Mouse (Mus musculus) cerebellum, postnatal 14 days (tissue): Measurements from ENCODE around the gene Gm17622.

ENCODE experiments used
- DNase-seq, 2 experiments: peaks; one replicate each; pipeline ENCODE4 v3.0.0; 2021; ENCODE audit warnings: mixed read lengths in 2 of 2

Gene Gm17622

DNA sequence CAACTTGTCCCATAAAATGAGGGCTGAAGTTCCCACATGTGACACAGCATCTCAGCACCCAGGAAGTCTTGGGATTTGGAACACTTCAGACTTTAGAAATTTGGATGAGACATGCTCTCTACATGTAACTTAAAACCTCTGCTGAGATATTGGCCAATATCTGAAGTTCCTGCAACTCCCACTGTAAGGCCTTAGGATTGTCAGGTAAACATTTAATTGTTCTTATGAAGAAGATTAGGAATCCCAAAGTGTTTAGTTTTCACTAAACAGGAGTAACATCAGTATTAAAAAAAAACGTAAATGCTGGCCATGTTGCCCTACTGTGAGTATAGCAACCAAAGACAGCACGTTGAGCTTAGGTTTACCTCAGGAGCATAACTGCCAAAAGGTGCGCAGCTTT is at the start of gene Gm17622:
TSS of gene Gm17622 (plus strand) at position 301 of the 400 bp plus-strand sequence.
- no peak for DNase-seq

GRCm38 (mm10) chr13:96450205-96450856 is 40.2 kb upstream of the Gm17622 start:
- no peak for DNase-seq

DNA sequence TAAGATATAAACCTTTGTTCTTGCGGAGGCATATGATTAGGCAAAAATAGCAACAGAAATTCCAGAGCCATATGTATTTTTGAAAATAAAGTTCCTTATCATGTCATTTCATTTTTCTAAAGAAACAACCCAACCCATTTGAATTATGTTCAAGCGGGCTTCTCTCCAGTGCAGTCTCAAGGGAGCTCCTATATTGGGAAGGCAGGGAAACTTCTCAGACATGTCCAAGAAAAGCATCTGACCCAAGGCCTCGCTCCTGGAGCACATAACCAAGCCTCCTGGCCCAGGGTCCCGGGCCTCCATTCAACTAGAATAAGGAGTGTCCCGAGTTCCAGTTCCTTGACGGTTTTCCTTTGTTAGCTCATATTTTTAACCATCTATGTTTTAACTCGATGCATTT is 39.7 kb upstream of the Gm17622 start:
- no peak for DNase-seq

DNA sequence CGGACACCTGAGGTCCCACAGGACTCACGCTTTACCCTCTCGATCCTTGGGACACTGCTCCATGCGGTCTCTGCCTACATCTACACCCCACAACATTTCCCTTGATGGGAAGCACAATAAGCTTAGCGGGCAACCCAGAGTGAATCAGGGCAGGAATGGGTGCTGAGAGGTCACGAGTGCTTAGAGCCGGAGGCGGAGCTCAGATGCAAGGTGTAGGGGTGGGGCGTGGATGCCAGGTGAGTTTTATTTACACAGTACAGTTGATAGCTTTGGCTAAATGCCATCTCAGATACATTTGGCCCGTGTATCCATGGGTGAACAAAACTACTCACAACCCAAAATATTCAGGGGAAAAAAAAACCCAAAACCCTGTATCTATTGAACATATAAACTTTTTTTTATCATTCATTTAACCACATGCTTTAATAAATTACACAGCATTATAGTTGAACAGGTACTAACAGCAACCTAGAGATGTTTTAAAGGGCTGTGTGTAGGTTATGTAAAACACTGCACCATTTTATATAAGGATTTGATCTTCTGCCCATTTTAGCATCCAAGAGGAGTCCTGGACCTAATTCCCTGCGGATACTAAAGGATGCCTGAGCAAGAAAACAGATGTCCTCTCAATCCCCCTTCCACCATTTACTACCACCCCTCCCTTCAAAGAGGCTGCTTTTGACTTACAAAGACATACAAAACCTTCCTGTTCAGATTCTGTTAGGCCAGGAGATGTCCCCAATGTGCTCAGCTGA is 39.0 kb upstream of the Gm17622 start:
- DNase-seq, result no peak

- DNase-seq, result no peak
These were observed 37.9 kb upstream of the Gm17622 start for GRCm38 (mm10) chr13:96452621-96453020.

- DNase-seq, result peak; percentile 38 to 59
These were observed 36.2 kb upstream of the Gm17622 start for GRCm38 (mm10) chr13:96454288-96454687.

GRCm38 (mm10) chr13:96457566-96457965 is 33.0 kb upstream of the Gm17622 start:
- DNase-seq, result no peak

DNA sequence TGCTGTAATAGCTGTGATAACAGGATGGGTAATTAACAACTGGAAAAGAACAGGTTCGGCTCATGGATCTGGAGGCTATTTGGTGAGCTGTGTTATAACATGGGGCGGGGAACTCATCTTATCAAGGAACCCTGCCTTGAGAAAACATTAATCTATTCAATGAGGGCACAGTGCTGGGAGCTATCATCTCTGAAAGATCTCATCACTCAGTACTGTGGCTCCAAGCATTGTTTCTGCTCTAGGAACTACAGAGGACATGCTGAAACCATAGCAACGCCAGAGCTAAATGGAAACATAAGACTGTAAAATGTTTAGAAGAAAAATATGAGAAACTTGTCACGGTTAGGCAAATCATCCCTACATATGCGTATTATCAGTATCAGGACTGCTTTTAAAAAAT is 32.5 kb upstream of the Gm17622 start:
- DNase-seq, result no peak

- no peak for DNase-seq
These were observed 31.9 kb upstream of the Gm17622 start for GRCm38 (mm10) chr13:96458606-96459005.

GRCm38 (mm10) chr13:96462644-96463043 is 27.9 kb upstream of the Gm17622 start:
- DNase-seq, result no peak

- no peak for DNase-seq
These were observed 25.2 kb upstream of the Gm17622 start for GRCm38 (mm10) chr13:96465315-96465714.

GRCm38 (mm10) chr13:96468678-96469077 is 21.9 kb upstream of the Gm17622 start:
- DNase-seq, result no peak

DNA sequence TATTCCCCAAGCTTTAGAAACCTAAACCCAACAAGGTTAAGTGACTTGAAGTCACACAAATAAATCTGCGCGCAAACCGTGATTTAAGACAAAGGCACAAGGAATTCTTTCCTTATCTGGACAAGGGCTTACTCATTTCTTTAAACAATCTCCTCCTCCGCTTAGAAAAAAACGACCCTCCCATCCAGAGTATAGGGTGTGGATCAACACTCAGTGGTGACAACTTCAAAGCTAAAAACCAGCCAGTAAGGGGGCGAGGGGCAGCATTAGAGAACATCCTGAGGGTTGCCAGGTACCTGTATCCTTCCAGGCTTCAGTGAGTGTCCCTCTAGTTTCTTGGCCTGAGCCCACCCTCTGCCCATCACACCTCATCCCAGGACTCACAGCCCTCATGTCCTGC is 20.0 kb upstream of the Gm17622 start:
- no peak for DNase-seq

DNA sequence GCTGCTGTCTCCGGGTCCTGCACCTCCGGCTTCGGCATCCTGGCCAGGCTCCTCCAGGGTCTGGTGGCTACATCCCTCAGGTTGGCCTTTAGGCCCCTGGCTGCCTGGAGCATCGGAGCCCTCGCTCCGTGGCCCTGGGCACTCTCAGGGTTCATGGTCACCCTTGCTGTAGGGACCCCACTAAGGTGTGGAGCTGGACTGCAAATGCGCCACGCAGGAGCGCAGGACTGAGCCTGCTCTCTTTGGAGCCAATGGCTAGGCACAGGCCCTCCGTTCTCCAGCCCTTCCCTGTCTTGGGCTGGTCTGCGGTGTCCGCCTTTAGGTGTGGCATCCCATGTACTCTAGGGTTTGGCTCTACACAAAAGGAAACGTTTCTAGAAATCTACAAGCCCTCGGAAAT is 19.6 kb upstream of the Gm17622 start, which contains the start of gene Ankdd1b:
TSS of gene Ankdd1b (minus strand) at position 242 of the 400 bp plus-strand sequence.
- no peak for DNase-seq

DNA sequence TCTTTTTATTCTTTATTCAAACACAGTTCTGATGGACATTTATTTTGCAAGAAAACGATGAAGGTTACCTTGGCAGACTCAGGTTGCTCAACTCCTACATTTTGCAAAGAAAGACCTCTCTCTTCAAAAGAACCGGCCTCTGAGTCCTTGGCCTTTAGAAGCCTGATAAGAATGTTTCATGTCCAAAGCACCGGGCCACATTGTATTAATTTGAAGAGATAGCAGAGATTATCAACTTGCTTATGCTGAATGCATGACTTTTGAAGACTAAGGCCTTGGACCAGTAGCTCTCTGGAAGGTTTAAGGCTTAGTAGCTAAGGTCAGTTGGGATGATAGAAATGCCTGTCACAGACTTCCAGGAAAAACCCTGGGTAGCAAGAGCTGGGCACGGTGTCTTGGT is 13.3 kb upstream of the Gm17622 start:
- DNase-seq, result no peak

GRCm38 (mm10) chr13:96478991-96479390 is 11.5 kb upstream of the Gm17622 start:
- no peak for DNase-seq

GRCm38 (mm10) chr13:96487230-96487629 is 3.3 kb upstream of the Gm17622 start:
- no peak for DNase-seq

- no peak for DNase-seq
These were observed 2.6 kb upstream of the Gm17622 start for GRCm38 (mm10) chr13:96487968-96488367.

- DNase-seq, result no peak
These were observed 6.1 kb downstream of the Gm17622 start for GRCm38 (mm10) chr13:96496630-96497029.

GRCm38 (mm10) chr13:96499891-96500290 is 9.4 kb downstream of the Gm17622 start:
- DNase-seq, result no peak

GRCm38 (mm10) chr13:96505661-96506060 is 15.1 kb downstream of the Gm17622 start:
- no peak for DNase-seq

GRCm38 (mm10) chr13:96506313-96506712 is 15.8 kb downstream of the Gm17622 start:
- no peak for DNase-seq

GRCm38 (mm10) chr13:96507541-96507940 is 17.0 kb downstream of the Gm17622 start:
- no peak for DNase-seq

GRCm38 (mm10) chr13:96510635-96511034 is 20.1 kb downstream of the Gm17622 start:
- DNase-seq, result no peak
